Mouse (Mus musculus): ENCODE data around the gene Cd4. TPM values are rescaled to one million over a fixed set of nuclear protein-coding genes. Genes with fewer than 3 reads are reported as not detected.

The Cd4 gene
- polyA plus RNA-seq, 1 experiment, result not detected

GRCm38 (mm10) chr6:124904161-124904981, 16.4 kb upstream of the Cd4 start:
- no peak for TF ChIP-seq GATA1 (IDR thresholded peaks at IDR 0.05; ENCODE audit: low read length)

GRCm38 (mm10) chr6:124903580-124904151, 15.6 kb upstream of the Cd4 start:
- TF ChIP-seq GATA1 (IDR thresholded peaks at IDR 0.05; ENCODE audit: low read length), result no peak

DNA sequence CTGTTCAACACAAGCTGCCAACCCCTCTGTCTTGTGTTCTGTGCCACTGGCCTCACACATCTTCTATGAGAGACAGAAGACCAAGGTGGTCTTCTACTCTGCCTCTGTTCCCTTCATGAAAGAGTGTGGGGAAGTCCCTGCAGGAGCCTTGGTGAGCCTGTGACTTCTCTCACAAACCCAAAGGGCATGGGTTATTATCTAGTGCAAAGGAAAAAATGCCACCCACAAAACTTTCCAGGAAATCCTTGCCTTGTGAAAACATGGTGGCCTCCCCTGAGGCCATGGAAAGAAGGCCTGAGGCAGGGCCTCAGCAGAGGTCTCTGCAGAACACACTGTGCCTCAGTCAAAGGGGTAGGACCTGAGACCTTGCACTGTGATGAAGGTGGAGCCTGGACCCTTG, 13.8 kb upstream of the Cd4 start:
- no peak for TF ChIP-seq GATA1 (IDR thresholded peaks at IDR 0.05; ENCODE audit: low read length)

DNA sequence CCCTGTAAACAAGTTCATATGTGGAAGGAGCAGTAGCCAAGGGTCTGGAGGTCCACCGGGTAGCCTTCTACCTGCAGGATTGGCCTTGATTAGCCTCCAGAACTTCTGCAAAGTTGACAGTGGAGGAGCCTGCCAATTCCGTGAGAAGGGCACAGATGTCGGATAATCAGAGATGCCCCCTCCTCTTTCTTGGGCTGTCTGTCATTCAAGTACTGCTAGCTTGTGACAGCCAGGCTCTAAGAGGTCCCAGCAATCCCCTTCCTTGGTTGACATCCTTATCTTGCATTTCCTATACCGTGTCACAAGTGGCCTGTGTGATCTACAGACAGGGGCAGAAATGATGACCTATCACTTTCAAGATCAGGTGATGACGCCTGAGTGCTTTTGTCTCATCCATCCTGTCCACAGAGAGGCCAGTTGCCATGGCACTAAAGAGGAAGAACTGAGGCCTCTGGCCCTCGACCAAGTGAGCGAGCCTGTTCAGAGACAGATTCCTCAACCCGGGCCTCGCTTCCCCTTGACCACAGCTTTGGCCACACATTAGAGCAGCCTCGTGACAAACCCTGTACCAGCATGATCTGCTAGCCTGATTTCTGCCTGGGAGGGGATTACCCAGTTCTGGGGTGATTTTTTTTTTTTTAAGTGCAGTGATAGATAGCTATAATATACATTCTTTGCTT, 12.9 kb upstream of the Cd4 start:
- no peak for TF ChIP-seq GATA1 (IDR thresholded peaks at IDR 0.05; ENCODE audit: low read length)

GRCm38 (mm10) chr6:124900056-124900800, 12.2 kb upstream of the Cd4 start:
- no peak for TF ChIP-seq GATA1 (IDR thresholded peaks at IDR 0.05; ENCODE audit: low read length)

- TF ChIP-seq GATA1 (IDR thresholded peaks at IDR 0.05; ENCODE audit: low read length), result no peak
These were observed 10.3 kb upstream of the Cd4 start for GRCm38 (mm10) chr6:124898359-124898758.

DNA sequence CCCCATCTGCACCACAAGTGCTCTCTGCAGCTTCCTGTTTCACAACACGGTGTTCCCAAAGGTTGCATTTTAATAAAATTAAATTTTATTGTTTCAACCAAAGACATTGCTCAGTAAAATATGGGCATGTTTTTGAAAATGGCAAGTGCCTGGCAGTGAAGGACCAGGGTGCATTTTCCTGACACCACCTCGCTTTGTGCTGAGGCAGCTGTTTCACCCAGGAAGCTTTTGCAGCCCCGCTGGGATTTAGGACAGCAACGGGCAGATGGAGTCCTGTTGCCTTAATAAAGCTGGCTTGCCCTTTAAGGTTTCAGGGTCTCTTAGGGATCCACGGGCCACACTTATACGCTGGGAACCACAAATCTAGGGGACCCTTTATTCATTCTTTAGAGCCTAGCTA, 3.0 kb upstream of the Cd4 start:
- no peak for TF ChIP-seq GATA1 (IDR thresholded peaks at IDR 0.05; ENCODE audit: low read length)

DNA sequence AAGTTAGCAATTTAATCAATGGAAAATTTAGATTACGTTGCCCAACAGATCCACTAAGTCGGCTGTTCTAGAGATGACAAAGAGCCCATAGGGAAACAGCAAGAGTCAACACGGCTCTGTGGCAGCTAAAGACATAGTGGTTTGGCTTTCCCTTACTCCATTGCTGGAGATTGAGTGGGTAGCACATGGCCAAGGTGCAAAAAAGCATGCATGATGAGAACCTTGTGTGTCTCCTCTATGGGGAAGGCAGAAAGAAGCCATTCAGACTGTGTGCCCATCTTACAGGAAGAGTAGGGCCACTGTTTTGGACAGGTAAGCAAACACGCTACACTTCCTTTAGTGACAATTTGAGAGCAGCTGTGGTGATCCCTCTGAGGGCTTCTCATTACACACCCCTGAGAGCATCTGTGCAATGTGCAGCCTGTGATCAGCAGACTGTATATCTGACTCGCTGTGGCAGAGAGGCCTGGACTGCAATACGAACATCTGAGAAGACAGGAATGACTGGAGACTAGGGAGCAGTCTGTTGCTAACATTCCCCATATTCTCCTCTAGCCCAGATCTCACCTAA, 619 bp upstream of the Cd4 start:
- TF ChIP-seq GATA1 (IDR thresholded peaks at IDR 0.05; ENCODE audit: low read length), result no peak

- TF ChIP-seq GATA1 (IDR thresholded peaks at IDR 0.05; ENCODE audit: low read length), result no peak
These were observed 2.1 kb downstream of the Cd4 start for GRCm38 (mm10) chr6:124885956-124886381.

GRCm38 (mm10) chr6:124884714-124885500, 3.1 kb downstream of the Cd4 start:
- TF ChIP-seq GATA1 (IDR thresholded peaks at IDR 0.05; ENCODE audit: low read length), result no peak

GRCm38 (mm10) chr6:124883351-124883750, 4.7 kb downstream of the Cd4 start:
- no peak for TF ChIP-seq GATA1 (IDR thresholded peaks at IDR 0.05; ENCODE audit: low read length)

GRCm38 (mm10) chr6:124881821-124882220, 6.2 kb downstream of the Cd4 start:
- no peak for TF ChIP-seq GATA1 (IDR thresholded peaks at IDR 0.05; ENCODE audit: low read length)

DNA sequence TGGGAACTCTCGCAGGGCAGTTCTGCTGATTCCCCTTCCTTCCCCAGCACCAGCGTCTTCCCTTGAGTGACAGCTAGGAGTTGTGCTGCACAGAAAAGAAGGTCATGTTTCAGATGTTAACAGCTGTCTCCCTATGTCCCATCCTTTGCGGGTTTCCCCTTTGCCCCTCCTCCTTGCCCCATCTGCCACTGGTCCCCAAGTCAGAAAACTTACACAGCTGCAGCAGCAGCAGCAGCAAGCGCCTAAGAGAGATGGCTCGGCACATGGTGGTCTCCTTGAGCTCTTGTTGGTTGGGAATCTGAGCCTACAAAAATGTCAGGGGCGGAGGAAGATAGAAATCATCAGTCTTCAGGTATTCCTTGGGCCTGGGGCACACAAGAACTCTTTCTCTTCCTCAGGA, 8.6 kb downstream of the Cd4 start:
- no peak for TF ChIP-seq GATA1 (IDR thresholded peaks at IDR 0.05; ENCODE audit: low read length)

GRCm38 (mm10) chr6:124874348-124874747, 13.7 kb downstream of the Cd4 start:
- no peak for TF ChIP-seq GATA1 (IDR thresholded peaks at IDR 0.05; ENCODE audit: low read length)

DNA sequence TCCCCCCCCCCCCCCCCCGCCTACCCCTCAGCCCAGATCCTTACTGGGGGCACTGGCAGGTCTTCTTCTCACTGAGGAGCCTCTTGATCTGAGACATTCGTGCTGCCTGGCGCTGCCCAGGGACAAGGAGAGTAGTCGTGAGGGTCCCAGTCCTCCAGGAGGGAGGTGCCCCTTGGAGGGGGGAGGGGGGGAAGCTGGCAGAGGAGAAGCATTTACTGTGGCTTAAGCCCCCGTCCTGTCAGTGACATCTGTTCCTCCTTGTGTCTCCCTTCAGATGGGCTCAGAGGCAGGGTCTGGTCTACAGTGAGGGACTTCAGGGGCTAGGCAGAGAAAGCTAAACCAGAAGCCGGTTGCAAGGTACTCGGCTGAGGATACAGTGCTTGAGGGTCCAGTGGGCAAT, 21.5 kb downstream of the Cd4 start:
- TF ChIP-seq GATA1 (IDR thresholded peaks at IDR 0.05; ENCODE audit: low read length), result no peak

Data from G1E-ER4 (cell line).